Mouse (Mus musculus): Measurements from ENCODE around the gene Scamp2.
A peak's percentile ranks its signal among the peaks of the same experiment; 100 is the strongest.

Gene Scamp2

GRCm38 (mm10) chr9:57552139-57552887 is 8.4 kb upstream of the Scamp2 start, which contains the start of gene Mpi:
Gene Mpi, minus strand, starts transcription at chr9:57552763.
- DNase-seq: peak; percentile 96

GRCm38 (mm10) chr9:57553119-57553518 is 7.6 kb upstream of the Scamp2 start:
- no peak for DNase-seq

GRCm38 (mm10) chr9:57554753-57555152 is 6.0 kb upstream of the Scamp2 start:
- no peak for DNase-seq

- DNase-seq: no peak
These were observed 3.5 kb upstream of the Scamp2 start for GRCm38 (mm10) chr9:57557215-57557614.

- peak; percentile 92 for DNase-seq
These were observed 2.1 kb upstream of the Scamp2 start for GRCm38 (mm10) chr9:57558625-57559024.

GRCm38 (mm10) chr9:57559568-57559967 is 1.2 kb upstream of the Scamp2 start:
- no peak for DNase-seq

GRCm38 (mm10) chr9:57560263-57560662 is 480 bp upstream of the Scamp2 start:
- DNase-seq: no peak

GRCm38 (mm10) chr9:57561711-57562099 is 962 bp downstream of the Scamp2 start:
- peak; percentile 95 for DNase-seq

- DNase-seq: peak; percentile 98
These were observed 2.2 kb downstream of the Scamp2 start for GRCm38 (mm10) chr9:57562896-57563372.

- DNase-seq: no peak
These were observed 3.9 kb downstream of the Scamp2 start for GRCm38 (mm10) chr9:57564609-57565008.

GRCm38 (mm10) chr9:57565741-57566221 is 5.0 kb downstream of the Scamp2 start:
- DNase-seq: peak; percentile 98

- DNase-seq: peak; percentile 91
These were observed 6.1 kb downstream of the Scamp2 start for GRCm38 (mm10) chr9:57566846-57567245.

- DNase-seq: no peak
These were observed 7.8 kb downstream of the Scamp2 start for GRCm38 (mm10) chr9:57568500-57568899.

- no peak for DNase-seq
These were observed 13.7 kb downstream of the Scamp2 start for GRCm38 (mm10) chr9:57574397-57574796.

- DNase-seq: no peak
These were observed 14.8 kb downstream of the Scamp2 start for GRCm38 (mm10) chr9:57575577-57575976.

- DNase-seq: no peak
These were observed 16.6 kb downstream of the Scamp2 start for GRCm38 (mm10) chr9:57577144-57577849.

- DNase-seq: no peak
These were observed 24.2 kb downstream of the Scamp2 start for GRCm38 (mm10) chr9:57584991-57585390.

- DNase-seq: peak; percentile 98
These were observed 28.7 kb downstream of the Scamp2 start, which contains the start of gene Ulk3 for GRCm38 (mm10) chr9:57589224-57590126. Gene Ulk3, plus strand, starts transcription at chr9:57589452.

GRCm38 (mm10) chr9:57590726-57591125 is 30.0 kb downstream of the Scamp2 start:
- DNase-seq: no peak

- peak; percentile 92 for DNase-seq
These were observed 32.9 kb downstream of the Scamp2 start for GRCm38 (mm10) chr9:57593454-57594173.

- peak; percentile 90 for DNase-seq
These were observed 33.4 kb downstream of the Scamp2 start for GRCm38 (mm10) chr9:57594174-57594509.

GRCm38 (mm10) chr9:57597265-57597664 is 36.5 kb downstream of the Scamp2 start:
- peak; percentile 82 for DNase-seq

All from heart, adult 11 months (tissue).